Mouse (Mus musculus): Measurements from ENCODE around the gene Rere.
"Not testable (repeated sequence)": the region's sequence is repeated elsewhere in the genome, so short reads cannot be mapped to it uniquely, and the experiment has no call there.

DNA sequence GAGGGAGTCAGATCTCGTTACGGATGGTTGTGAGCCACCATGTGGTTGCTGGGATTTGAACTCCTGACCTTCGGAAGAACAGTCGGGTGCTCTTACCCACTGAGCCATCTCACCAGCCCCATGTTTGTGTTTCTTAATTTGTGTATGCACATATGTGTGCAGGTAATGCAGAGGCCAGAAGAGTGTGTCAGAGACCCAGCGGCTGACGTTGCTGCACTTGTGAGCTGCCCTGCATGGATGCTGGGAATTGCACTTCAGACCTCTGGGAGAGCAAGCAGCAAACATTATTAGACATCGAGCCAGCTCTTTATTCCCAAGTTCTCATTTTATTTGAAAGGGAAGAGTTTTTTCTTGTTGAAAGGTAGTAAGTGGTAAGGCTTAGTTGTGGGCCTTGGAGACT lies 2.1 kb upstream of the Rere start:
- TF ChIP-seq CTCF (IDR thresholded peaks at IDR 0.05; ENCODE audit: insufficient read depth, low read length); POLR2A (IDR thresholded peaks at IDR 0.05; ENCODE audit: borderline replicate concordance, extremely low read depth, low read depth, low read length): not testable (repeated sequence)
